Mouse (Mus musculus) gastrocnemius, postnatal 36 days (tissue): ENCODE data around the gene Ripk4. TPM values are rescaled to one million over a fixed set of nuclear protein-coding genes. Genes with fewer than 3 reads are reported as not detected.
A peak's percentile ranks its signal among the peaks of the same experiment; 100 is the strongest.

ENCODE experiments used
- DNase-seq, 2 experiments: peaks; one replicate each; pipeline ENCODE4 v3.0.0; 2022
- intact Hi-C: fragments of 180-260 bp; cut with DNase I; formaldehyde crosslinking; loops from one replicate; pipeline ENCODE4 v1.15.1; 2025
- total RNA-seq, 2 experiments: library from RNA; stranded (reverse); gene quantifications; 2 replicates each; pipeline ENCODE4 v1.2.3; 2021

The Ripk4 gene
- total RNA-seq, 2 experiments from 2014 or later: not detected

- DNase-seq: peak in 1 of 2 experiments; percentile 27
- intact Hi-C loops: no loop called here
These were observed 25.6 kb downstream of the Ripk4 start for GRCm38 (mm10) chr16:97738030-97738429.

GRCm38 (mm10) chr16:97736562-97736961 is 27.0 kb downstream of the Ripk4 start:
- DNase-seq: no peak
- intact Hi-C loops: no loop called here

- no peak for DNase-seq
- intact Hi-C loops: no loop called here
These were observed 28.7 kb downstream of the Ripk4 start for GRCm38 (mm10) chr16:97734760-97735322.

GRCm38 (mm10) chr16:97733599-97733998 is 30.0 kb downstream of the Ripk4 start:
- intact Hi-C loops: no loop called here
- DNase-seq: no peak

GRCm38 (mm10) chr16:97730321-97730720 is 33.3 kb downstream of the Ripk4 start:
- intact Hi-C loops: no loop called here
- no peak for DNase-seq

- no peak for DNase-seq
- intact Hi-C loops: no loop called here
These were observed 37.2 kb downstream of the Ripk4 start for GRCm38 (mm10) chr16:97726436-97726835.

- no peak for DNase-seq
- intact Hi-C loops: no loop called here
These were observed 43.5 kb downstream of the Ripk4 start for GRCm38 (mm10) chr16:97720093-97720492.

GRCm38 (mm10) chr16:97719392-97719983 is 44.1 kb downstream of the Ripk4 start:
- no peak for DNase-seq
- intact Hi-C loops: no loop called here

- intact Hi-C loops: no loop called here
- no peak for DNase-seq
These were observed 47.0 kb downstream of the Ripk4 start for GRCm38 (mm10) chr16:97716567-97716966.

- DNase-seq: no peak
- intact Hi-C loops: no loop called here
These were observed 51.5 kb downstream of the Ripk4 start for GRCm38 (mm10) chr16:97712129-97712528.

GRCm38 (mm10) chr16:97701871-97702270 is 61.7 kb downstream of the Ripk4 start:
- DNase-seq: no peak
- intact Hi-C loops: no loop called here

GRCm38 (mm10) chr16:97697769-97698168 is 65.8 kb downstream of the Ripk4 start:
- DNase-seq: no peak
- intact Hi-C loops: no loop called here

GRCm38 (mm10) chr16:97695709-97696108 is 67.9 kb downstream of the Ripk4 start:
- no peak for DNase-seq
- intact Hi-C loops: no loop called here

Other genes starting within 250 kb of the Ripk4 start
- not detected for gene Fam3b, start 249.0 kb downstream of the Ripk4 start, total RNA-seq
- gene Tmprss2, start 152.6 kb downstream of the Ripk4 start, total RNA-seq: not detected
- gene Prdm15, start 88.1 kb upstream of the Ripk4 start, total RNA-seq: 1 to 10 TPM; 5.3 to 6.1 TPM
- gene C2cd2, start 198.8 kb upstream of the Ripk4 start, total RNA-seq: 100 to 1,000 TPM; 194 to 223 TPM
- gene Zbtb21, start 198.8 kb upstream of the Ripk4 start, total RNA-seq: 1 to 10 TPM; 5.6 to 6.4 TPM
- gene B230307C23Rik, start 233.5 kb upstream of the Ripk4 start, total RNA-seq: 1 to 10 TPM; 6.4 to 6.7 TPM